Mouse (Mus musculus) midbrain, embryonic 12.5 days (tissue): Measurements from ENCODE around the gene Uri1. TPM values are rescaled to one million over a fixed set of nuclear protein-coding genes. Genes with fewer than 3 reads are reported as not detected.

ENCODE experiments used
- ATAC-seq: fragments of 200-750 bp; cut with Nextera tagmentation; 2 replicates; pipeline ENCODE4 v1.8.0; 2017; ENCODE audit warnings: low read depth, moderate TSS enrichment, moderate library complexity; ENCODE audit not compliant: low FRiP score
- H3K27ac ChIP-seq: fragments of 300-500 bp; sonication (generic); replicated peaks from 2 replicates; pipeline ENCODE4 v1.5.1; 2016; ENCODE audit warnings: mild to moderate bottlenecking
- H3K27me3 ChIP-seq: fragments of 300-500 bp; sonication (generic); 2 replicates; pipeline ENCODE4 v1.6.1; 2016; ENCODE audit warnings: mild to moderate bottlenecking
- H3K36me3 ChIP-seq: fragments of 300-500 bp; sonication (generic); 2 replicates; pipeline ENCODE4 v1.6.1; 2016
- H3K4me1 ChIP-seq: fragments of 300-500 bp; sonication (generic); 2 replicates; pipeline ENCODE4 v1.6.1; 2016
- H3K4me2 ChIP-seq: fragments of 300-500 bp; sonication (generic); replicated peaks from 2 replicates; pipeline ENCODE4 v1.6.1; 2016; ENCODE audit warnings: mild to moderate bottlenecking, moderate library complexity
- H3K4me3 ChIP-seq: fragments of 300-500 bp; sonication (generic); 2 replicates; pipeline ENCODE4 v1.5.1; 2016; ENCODE audit warnings: mild to moderate bottlenecking
- H3K9ac ChIP-seq: fragments of 300-500 bp; sonication (generic); replicated peaks from 2 replicates; pipeline ENCODE4 v1.6.1; 2016; ENCODE audit warnings: mild to moderate bottlenecking, moderate library complexity
- H3K9me3 ChIP-seq: fragments of 300-500 bp; sonication (generic); 2 replicates; pipeline ENCODE4 v1.6.1; 2016; ENCODE audit warnings: mild to moderate bottlenecking
- WGBS: fragments of 180-500 bp; shearing (Covaris S2); methylation state at CpG from one replicate; pipeline ENCODE4 v1.1.7; 2016; 5-methylcytosine and 5-hydroxymethylcytosine counted together
- polyA plus RNA-seq: library from polyadenylated mRNA; unstranded; fragments of >200 nt; fragmentation: Nextera tagmentation; extraction: Ambion mirVana; gene quantifications from 2 replicates; pipeline ENCODE4 v1.2.1, GENCODE M21; 2016

Gene Uri1
- polyA plus RNA-seq, 1 experiment from 2014 or later: 44.4 TPM

DNA sequence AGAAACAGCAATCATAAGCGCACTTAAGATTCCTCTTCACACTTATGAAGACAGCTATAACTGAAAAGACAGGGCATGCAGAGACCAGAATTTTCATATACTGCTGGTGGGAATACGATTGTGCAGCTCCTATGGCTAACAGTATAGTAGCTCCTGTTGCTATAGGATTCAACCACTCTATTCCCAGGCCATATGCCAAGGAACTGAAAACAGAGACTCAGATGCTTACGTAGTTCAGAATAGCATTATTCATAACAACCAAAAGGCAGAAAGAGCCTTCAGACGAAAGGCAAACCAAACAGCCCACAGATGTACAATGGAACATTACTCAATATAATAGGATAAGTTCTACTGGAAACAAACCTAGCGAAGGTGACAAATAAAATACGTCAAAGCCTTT is 15.0 kb downstream of the Uri1 start:
- Histone ChIP-seq H3K27ac (no peak overlapping the region), H3K4me1 (no peaks in the 10 kb centered on the region), H3K9me3 (no peaks in the 10 kb centered on the region), H3K27me3 (no peaks in the 10 kb centered on the region), H3K4me2 (no peak overlapping the region), H3K36me3 (no peaks in the 10 kb centered on the region), H3K9ac (no peak overlapping the region), H3K4me3 (no peak overlapping the region)
- WGBS: 81% methylated on average over 6 of the region's 6 CpGs
- ATAC-seq: no peak

DNA sequence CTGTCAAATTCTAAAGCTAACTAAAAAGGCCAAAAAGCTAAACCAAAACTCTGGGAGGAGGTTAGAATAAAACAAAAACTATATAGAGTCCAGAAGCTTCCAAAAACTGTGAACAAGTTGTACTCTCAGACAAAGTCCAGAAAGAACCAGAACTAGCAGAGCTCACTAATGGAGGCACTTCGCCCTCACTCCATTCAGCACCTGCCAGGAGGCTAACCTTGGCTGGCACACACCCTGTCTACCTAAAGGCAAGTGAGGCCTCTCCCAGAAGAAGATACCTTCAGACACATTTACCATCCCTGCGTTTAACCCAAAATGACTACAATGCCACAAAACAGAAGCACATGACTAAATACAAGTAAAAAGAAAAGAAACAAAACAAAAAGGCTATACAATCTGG is 20.9 kb downstream of the Uri1 start:
- Histone ChIP-seq H3K4me3 (no peak overlapping the region), H3K27ac (no peak overlapping the region), H3K36me3 (no peaks in the 10 kb centered on the region), H3K4me2 (no peak overlapping the region), H3K4me1 (peaks cover 3% of the 10 kb centered on the region; the same call in 1 of the 2 replicates), H3K27me3 (no peaks in the 10 kb centered on the region), H3K9ac (no peak overlapping the region), H3K9me3 (no peaks in the 10 kb centered on the region)
- no peak for ATAC-seq
- WGBS: 86% methylated on average over 2 of the region's 2 CpGs

DNA sequence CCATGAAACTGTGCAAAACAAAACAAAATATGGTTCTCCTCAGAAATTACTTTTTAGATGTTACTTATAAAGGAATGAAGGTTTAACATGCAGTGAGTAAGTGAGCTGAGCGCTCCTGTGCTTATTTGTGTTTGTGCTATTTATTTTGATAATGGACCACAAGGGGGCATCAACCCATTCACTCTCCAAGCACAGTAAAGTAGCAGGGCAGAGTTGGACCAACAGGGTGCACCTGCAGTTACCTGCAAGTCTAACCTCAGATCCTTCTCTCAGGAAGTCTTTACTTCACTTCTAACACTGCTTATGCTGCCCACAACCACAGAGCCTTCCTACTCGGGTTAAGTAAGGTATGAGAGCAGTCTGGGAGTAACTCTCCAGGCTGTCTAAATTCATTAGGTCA is 23.7 kb downstream of the Uri1 start:
- ATAC-seq: no peak
- H3K4me1 ChIP-seq: peaks cover 3% of the 10 kb centered on the region; the same call in 1 of the 2 replicates
- H3K27ac ChIP-seq: no peak overlapping the region
- no peaks in the 10 kb centered on the region for H3K9me3 ChIP-seq
- H3K4me3 ChIP-seq: no peak overlapping the region
- H3K27me3 ChIP-seq: no peaks in the 10 kb centered on the region
- no peaks in the 10 kb centered on the region for H3K36me3 ChIP-seq
- 46% methylated on average over 2 of the region's 2 CpGs for WGBS
- H3K9ac ChIP-seq: no peak overlapping the region
- no peak overlapping the region for H3K4me2 ChIP-seq

DNA sequence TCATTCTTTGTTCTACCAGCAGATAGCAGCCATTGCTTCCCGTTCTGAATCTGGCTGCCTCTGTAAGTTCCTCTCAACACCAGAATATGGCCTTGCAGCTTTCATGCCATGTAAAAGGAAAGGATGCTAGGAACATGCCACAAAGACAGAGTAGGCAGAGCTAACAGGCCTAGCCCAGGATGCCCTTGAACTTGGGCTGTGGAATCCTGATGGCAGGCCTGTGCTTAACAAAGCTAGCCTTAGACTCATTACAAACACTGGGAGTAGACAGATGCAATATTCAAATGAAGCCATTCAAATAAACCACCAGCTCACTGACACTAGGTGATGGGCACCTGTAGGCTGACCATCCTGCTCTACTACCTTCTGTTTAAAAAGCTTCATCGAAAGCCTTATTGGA is 30.5 kb downstream of the Uri1 start:
- Histone ChIP-seq H3K4me3 (no peak overlapping the region), H3K27me3 (no peaks in the 10 kb centered on the region), H3K27ac (no peak overlapping the region), H3K9ac (no peak overlapping the region), H3K4me1 (no peaks in the 10 kb centered on the region), H3K4me2 (no peak overlapping the region), H3K9me3 (no peaks in the 10 kb centered on the region), H3K36me3 (no peaks in the 10 kb centered on the region)
- no peak for ATAC-seq
- WGBS: 95% methylated on average over 2 of the region's 2 CpGs

DNA sequence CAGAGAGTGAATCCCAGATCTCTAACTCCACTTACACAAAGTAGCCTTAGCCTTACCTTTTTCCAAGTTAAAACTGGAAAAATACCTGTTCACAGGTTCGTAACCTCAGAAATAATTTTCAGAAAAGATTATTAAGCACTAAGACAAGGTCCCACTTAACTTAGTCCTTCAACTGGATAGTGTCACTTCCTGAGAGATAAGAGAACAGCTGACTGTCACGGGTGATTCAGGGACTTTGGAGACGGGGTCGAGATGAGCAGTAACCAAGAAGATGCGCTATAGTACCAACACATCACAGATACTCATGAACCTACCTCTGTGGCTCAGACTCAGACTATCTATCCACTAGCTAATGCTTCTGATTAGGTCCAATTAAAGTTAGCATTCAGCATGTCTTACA is 38.5 kb downstream of the Uri1 start:
- Histone ChIP-seq H3K27me3 (no peaks in the 10 kb centered on the region), H3K36me3 (peaks cover 4% of the 10 kb centered on the region; the same call in 1 of the 2 replicates), H3K9ac (no peak overlapping the region), H3K4me1 (no peaks in the 10 kb centered on the region), H3K27ac (no peak overlapping the region), H3K4me3 (no peak overlapping the region), H3K4me2 (no peak overlapping the region), H3K9me3 (no peaks in the 10 kb centered on the region)
- 86% methylated on average over 5 of the region's 5 CpGs for WGBS
- no peak for ATAC-seq

DNA sequence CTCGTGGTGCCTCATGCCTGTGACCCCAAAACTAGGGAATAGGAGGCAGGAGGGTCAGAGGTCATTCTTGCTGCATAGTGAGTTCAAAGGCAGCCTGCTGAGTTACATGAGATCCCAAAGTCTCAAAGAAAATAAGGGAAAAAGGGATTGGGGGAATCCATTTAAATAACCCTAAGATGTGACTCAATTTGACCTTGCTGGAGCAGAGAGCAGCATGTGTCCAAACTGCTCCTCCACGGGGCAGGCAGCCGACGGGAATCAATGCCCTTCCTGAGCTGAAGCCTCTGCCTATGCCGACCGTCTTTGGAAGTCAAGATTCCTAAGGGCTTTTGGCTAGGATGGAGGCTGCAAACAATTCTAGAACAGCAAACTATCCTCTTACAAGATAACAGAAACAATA is 39.9 kb downstream of the Uri1 start:
- H3K36me3 ChIP-seq: peaks cover 12% of the 10 kb centered on the region; the same call in 1 of the 2 replicates
- no peaks in the 10 kb centered on the region for H3K4me1 ChIP-seq
- no peak overlapping the region for H3K4me3 ChIP-seq
- no peak for ATAC-seq
- WGBS: 27% methylated on average over 6 of the region's 6 CpGs
- H3K27me3 ChIP-seq: no peaks in the 10 kb centered on the region
- no peak overlapping the region for H3K4me2 ChIP-seq
- H3K27ac ChIP-seq: no peak overlapping the region
- H3K9ac ChIP-seq: no peak overlapping the region
- no peaks in the 10 kb centered on the region for H3K9me3 ChIP-seq

DNA sequence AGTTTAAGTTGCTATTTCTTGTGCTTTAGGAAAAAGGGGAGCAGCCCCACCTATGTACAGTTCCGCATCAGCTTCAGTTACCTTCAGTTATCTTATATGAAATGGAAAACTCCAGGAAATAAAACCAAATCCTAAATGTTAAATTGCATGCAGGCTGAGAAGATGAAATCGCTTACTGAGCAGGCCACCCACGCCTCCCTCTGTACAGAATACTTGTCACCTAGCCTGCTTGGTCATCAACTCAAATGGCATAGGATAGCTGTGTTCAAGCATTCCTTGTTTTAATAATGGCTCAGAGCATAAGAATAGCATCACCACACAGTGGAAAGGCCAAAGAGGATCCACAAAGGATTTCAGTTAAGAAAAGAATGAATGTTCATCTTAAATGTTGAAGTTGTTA is 43.6 kb downstream of the Uri1 start:
- peaks cover 14% of the 10 kb centered on the region; the same call in 1 of the 2 replicates for H3K36me3 ChIP-seq
- H3K27ac ChIP-seq: no peak overlapping the region
- no peak for ATAC-seq
- no peaks in the 10 kb centered on the region for H3K27me3 ChIP-seq
- H3K4me2 ChIP-seq: no peak overlapping the region
- H3K4me3 ChIP-seq: no peak overlapping the region
- WGBS: 88% methylated on average over 3 of the region's 3 CpGs
- no peaks in the 10 kb centered on the region for H3K4me1 ChIP-seq
- H3K9ac ChIP-seq: no peak overlapping the region
- no peaks in the 10 kb centered on the region for H3K9me3 ChIP-seq

DNA sequence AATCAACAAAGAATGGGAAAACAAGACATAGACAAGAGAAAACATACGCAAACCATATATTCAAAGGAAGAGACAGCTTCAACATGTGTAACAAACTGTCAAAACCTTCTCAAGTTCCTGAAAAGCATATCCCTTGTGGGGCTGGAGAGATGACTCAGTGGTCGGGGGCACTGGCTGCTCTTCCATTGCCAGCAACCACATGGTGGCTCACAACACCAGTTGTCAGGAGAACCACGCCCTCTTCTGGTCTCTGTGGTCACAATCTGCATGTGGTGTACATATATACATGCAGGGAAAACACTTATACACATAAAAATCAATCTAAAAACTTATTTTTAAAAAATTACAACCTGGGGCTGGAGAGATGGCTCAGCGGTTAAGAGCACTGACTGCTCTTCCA is 44.9 kb downstream of the Uri1 start:
- Histone ChIP-seq H3K4me3 (no peak overlapping the region), H3K36me3 (peaks cover 14% of the 10 kb centered on the region; the same call in 1 of the 2 replicates), H3K27me3 (no peaks in the 10 kb centered on the region), H3K9ac (no peak overlapping the region), H3K4me2 (no peak overlapping the region), H3K27ac (no peak overlapping the region), H3K4me1 (no peaks in the 10 kb centered on the region), H3K9me3 (no peaks in the 10 kb centered on the region)
- 88% methylated on average over 4 of the region's 4 CpGs for WGBS
- no peak for ATAC-seq

DNA sequence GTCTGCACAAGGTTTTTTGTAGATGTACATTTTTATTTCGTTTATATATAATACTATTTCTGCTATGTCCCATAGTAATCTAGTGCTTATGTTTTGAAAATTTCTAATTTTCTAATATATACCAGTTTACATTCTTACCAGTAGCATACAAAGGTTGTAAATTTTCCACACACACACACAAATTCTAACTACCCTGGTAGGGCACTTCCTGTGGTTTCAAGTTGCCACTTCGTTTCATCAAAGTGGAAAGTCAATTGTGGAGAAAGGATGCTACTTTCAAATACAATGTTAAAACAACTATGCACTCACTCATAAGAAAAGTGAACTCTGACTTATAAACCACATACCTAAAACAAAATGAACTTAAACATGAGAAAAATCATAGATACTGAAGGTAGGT is 45.7 kb downstream of the Uri1 start:
- H3K9ac ChIP-seq: no peak overlapping the region
- no peak overlapping the region for H3K4me3 ChIP-seq
- no peak for ATAC-seq
- H3K4me1 ChIP-seq: peaks cover 3% of the 10 kb centered on the region; the same call in 1 of the 2 replicates
- H3K27me3 ChIP-seq: no peaks in the 10 kb centered on the region
- no peak overlapping the region for H3K27ac ChIP-seq
- H3K4me2 ChIP-seq: no peak overlapping the region
- no peaks in the 10 kb centered on the region for H3K9me3 ChIP-seq
- peaks cover 14% of the 10 kb centered on the region; the same call in 1 of the 2 replicates for H3K36me3 ChIP-seq
- 91% methylated on average over 2 of the region's 2 CpGs for WGBS

DNA sequence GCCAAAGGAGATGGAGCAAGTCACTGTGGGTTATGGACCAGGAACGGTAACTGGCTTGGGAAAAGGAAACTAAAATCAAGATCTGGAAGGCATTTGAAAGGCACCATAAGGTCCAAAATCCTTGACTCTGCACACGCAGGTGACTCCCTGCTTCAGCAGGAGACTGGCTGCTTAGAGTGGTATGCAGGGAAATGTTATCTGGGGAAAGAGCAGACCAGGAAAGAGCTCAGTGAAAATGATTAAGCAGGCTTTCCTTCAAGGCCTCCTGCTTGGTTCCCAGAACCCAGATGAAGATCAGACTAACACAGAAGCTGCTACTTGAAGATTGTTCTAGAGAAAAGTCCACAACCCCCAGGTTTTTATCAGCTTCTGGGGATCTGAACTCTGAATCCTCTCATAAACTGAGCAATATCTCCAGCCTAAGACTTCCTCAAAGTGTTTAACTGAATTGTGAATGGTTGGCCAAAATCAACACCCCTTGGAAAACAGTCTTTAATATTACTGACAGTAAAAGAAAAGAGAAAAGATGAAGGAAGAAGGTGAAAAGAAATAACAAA is 50.3 kb downstream of the Uri1 start:
- WGBS: 82% methylated on average over 2 of the region's 2 CpGs
- no peak for ATAC-seq
- Histone ChIP-seq H3K36me3 (no peaks in the 10 kb centered on the region), H3K9me3 (no peaks in the 10 kb centered on the region), H3K9ac (no peak overlapping the region), H3K27me3 (no peaks in the 10 kb centered on the region), H3K4me2 (no peak overlapping the region), H3K4me3 (no peak overlapping the region), H3K27ac (no peak overlapping the region), H3K4me1 (peaks cover 24% of the 10 kb centered on the region)

DNA sequence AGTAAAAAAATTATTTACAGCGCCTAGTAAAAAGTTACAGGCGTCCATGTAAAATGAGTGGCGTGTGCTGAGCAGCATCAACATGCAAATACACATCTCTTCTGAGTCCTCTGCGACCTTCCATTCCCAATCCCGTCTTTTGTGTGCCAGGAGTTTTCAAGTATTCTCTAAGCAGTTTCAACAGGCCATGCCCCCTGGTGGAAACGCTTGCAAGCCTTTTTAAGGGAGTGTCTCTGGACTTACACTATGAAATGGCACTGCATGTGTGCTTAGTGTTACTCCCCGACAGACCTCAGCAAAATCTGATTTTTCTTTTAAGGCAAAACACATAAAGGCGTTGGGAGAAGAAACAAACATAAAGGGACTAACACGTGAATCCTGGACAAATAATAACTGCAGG is 50.8 kb downstream of the Uri1 start:
- ATAC-seq: no peak
- H3K4me1 ChIP-seq: peaks cover 24% of the 10 kb centered on the region
- no peak overlapping the region for H3K4me3 ChIP-seq
- no peak overlapping the region for H3K4me2 ChIP-seq
- no peak overlapping the region for H3K9ac ChIP-seq
- no peaks in the 10 kb centered on the region for H3K36me3 ChIP-seq
- H3K9me3 ChIP-seq: no peaks in the 10 kb centered on the region
- no peak overlapping the region for H3K27ac ChIP-seq
- H3K27me3 ChIP-seq: no peaks in the 10 kb centered on the region
- 53% methylated on average over 9 of the region's 9 CpGs for WGBS

DNA sequence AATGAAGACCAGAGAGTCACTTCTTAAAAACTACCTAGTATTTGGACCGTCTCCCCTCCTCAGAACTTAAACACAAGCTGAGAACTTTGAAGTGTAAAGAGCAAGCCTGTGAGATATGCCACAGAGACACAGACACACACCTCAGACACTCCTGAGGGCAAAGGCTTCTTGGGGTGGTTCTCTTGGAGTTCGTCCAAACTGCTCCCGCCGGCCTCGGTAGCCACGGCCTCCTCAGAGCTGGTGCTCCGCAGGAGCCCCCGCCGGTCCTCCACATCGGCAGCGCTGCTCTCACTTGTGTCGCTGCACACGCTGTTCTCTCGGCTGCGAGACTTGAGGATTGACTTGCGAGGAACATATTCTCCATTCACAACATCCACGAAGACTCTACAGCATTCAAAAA is 61.0 kb downstream of the Uri1 start:
- Histone ChIP-seq H3K4me2 (no peak overlapping the region), H3K9ac (no peak overlapping the region), H3K9me3 (peaks cover under 1% of the 10 kb centered on the region; the same call in 1 of the 2 replicates), H3K27ac (no peak overlapping the region), H3K4me3 (no peak overlapping the region), H3K4me1 (no peaks in the 10 kb centered on the region), H3K36me3 (peaks cover 36% of the 10 kb centered on the region), H3K27me3 (no peaks in the 10 kb centered on the region)
- 94% methylated on average over 17 of the region's 17 CpGs for WGBS
- no peak for ATAC-seq

DNA sequence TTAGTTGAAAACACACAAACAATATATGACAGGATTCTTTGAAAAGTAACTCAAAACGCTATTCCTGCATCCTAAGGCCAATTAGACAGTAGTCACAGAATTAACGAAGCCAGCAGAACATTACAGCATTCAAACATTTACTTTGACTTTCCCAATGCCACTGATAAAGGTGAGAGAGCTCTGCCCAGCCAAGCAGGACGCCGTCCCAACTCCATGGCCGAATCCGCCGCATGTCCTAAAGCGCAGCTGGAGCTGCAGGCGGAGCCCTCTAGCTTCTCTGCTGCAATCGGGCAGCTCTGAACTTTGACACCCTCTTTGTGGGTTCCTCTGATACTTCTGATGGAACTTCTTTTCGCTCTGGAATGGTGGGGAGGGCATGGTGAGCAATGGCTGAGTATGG is 62.1 kb downstream of the Uri1 start:
- Histone ChIP-seq H3K36me3 (peaks cover 47% of the 10 kb centered on the region), H3K27me3 (no peaks in the 10 kb centered on the region), H3K4me3 (no peak overlapping the region), H3K9ac (no peak overlapping the region), H3K4me1 (no peaks in the 10 kb centered on the region), H3K4me2 (no peak overlapping the region), H3K27ac (no peak overlapping the region), H3K9me3 (peaks cover 3% of the 10 kb centered on the region; the same call in 1 of the 2 replicates)
- WGBS: 91% methylated on average over 11 of the region's 11 CpGs
- ATAC-seq: no peak
